Mouse (Mus musculus) pancreas, adult 10 weeks (tissue): Measurements from ENCODE around the gene Pkd2l1. TPM values are rescaled to one million over a fixed set of nuclear protein-coding genes. Genes with fewer than 3 reads are reported as not detected.

Source experiments
- polyA plus RNA-seq: library from polyadenylated mRNA; stranded (reverse); fragments of 350-450 nt; fragmentation: Illumina TruSeq; extraction: RNeasy Lipid Tissue Mini Kit (QIAGEN cat#74804); gene quantifications from one replicate; pipeline ENCODE4 v1.2.3, GENCODE M21; 2015; ENCODE audit warnings: low read depth, low replicate concordance; ENCODE audit not compliant: insufficient read depth

The Pkd2l1 gene
- not detected for polyA plus RNA-seq

DNA sequence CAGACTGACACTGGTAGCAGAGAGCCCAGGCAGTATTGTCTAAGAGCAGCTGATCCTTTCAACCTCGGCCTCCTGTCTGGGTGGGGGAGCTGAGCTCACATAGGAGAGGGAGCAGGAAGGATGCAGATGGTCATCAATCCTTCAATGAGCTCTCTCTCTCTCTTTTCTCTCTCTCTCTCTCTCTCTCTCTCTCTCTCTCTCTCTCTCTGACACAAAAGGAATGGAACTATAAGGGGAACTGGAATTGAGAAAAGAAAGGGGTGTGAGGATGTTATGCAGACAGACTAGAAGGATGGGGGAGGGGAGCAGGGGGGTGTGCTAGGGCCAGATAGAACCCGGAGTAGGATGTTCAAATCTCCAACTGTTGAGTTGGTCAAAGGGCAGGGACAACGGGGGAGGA, at the start of gene Pkd2l1:
Gene Pkd2l1, minus strand, starts transcription at position 101 of the 400 bp plus-strand sequence.

DNA sequence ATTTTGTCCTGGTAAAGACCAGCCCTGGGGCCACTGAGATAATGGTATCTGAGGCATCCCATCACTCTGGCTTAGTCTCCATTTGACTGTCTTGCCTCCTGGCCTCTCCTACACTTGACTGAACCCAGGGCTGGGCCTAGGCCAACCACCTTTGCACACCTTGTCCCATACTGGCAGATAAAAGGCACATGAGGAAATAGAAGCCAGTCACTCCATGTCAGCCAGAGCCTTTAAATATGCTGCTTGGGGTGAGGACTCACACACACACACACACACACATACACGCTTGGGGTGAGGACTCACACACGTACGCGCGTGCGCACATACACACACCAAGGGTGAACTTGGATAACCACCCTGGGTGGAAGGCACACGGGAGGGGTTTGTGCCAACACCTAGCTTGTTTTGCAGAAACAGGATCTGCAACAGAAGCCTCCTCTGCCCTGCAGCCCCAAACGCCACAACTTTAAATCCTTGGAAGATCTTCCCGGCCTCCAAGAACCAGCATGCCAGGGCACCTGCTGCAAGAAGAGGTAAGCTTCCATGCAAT, 10.8 kb upstream of the Pkd2l1 start, which contains the start of gene Scd3:
Gene Scd3, plus strand, starts transcription at position 255 of the 550 bp plus-strand sequence.

DNA sequence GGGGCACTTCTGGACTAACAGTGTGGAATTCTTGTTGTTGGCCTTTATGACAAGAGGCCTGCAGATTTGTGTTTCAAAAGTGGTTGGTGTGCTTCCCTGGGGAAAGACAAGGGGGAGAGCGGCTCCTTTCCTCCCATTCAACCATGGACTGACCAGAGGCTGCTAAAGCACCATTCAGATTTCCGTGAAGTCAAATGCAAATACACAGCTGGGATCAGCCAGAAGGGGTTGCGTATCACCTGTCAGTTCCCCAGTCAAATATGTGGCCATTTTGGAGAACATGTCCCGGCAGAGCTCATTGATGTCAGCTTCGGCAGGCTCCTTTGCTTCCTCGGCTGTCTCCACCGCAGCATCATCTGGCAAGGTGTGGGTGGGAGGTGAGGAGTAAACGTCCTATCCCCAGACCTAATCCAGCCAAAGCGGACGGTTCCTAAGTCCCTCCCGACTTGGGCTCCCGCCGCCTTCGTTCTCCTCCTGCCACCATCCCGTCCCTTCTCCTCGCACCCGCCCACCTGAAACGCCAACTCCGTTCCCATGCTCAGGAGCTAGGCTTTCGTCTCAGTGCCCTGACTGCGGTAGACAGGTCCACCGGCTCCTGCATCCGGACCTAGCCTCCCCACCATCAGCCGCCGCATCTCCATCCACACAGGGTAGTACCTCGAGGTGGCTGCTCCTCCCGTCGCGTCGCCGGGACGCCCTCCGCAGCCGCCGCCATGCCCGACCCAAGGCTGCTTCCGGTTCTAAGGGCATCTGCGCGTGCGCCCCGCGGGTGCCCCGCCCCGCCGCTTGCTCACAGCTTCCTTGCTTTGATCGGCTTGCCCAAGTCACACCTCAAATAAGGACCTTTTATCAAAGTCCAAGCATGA, 46.3 kb downstream of the Pkd2l1 start, which contains the start of gene Bloc1s2:
Gene Bloc1s2, minus strand, starts transcription at position 745 of the 866 bp plus-strand sequence.

DNA sequence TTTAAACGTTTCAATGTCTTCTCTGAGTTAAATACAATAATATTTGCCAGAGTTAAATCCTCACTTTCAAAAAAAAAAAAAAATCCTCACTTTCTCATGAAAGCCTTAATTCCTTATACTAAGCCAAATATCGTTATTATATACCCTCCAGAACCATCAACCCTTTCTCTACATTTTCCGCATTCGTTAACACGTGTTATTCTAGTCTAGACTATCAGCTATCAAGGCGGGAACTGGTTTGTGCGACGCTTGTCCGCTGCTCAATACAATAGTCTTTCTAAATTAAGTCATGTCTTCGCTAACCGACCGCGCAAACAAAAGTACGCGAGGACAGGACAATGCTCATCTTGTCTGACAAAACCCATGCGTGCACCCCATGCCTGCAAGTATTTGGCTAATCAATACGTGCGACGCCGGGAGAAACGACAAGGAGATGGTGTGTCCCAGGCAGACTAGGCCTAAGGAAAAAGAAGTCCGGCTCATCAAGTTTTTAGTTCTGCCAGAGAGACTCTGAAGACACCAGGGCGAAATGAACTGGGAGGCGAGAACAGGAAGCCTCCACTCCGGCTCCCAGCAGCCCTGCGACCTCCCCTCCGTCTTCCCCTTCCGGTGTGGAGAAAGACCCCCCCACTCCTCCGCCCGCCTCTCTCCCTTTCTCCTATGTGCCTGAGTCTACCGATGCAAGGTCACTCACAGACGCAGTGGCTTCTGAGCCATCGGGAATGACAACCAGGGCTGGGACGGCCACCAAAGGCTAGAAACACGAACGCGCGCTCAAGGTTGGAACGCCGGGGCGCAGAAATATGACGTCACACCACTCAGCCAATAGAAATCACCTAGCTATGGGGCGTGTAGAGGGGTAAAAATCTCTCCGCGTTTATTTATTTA, 56.9 kb downstream of the Pkd2l1 start, which contains the start of gene Cwf19l1:
Gene Cwf19l1, minus strand, starts transcription at position 805 of the 888 bp plus-strand sequence.

DNA sequence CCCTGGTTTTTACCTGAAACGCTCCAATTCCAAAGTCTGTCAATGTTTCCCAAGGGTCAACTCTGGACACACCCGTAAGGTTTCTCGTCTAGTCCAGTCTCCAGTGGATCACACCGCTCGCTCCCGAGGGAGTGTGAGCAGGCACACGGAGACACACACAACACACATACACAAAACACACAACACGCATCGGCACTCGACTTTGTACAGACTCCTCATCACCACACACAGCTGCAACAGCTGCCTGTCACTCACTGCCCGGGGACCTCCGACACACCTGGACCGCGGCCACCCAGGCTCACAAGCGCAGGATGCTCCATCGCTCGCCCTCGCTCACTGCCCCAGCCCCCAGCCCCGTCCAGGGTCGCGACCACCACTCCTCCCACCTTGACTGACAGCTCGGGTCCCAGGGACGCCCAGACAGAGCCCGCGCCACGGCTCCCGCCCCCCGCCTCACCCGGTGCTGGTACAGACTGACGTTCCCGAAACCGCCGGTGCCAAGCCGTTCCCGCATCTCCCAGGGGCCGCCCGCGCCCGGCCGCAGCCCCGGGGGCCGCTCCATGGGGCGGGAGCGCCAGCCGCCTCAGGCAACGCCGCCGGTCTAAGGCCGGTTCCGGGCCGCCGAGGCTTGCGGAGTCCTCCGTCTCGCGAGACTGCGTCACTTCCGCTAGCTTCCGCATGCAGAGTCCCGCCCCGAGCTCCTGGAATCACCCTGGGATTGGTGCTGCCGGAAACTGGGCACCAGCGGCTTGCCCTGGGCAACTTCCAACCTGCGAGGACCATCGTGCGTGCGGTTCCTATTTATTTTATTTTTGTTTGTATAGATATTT, 85.2 kb downstream of the Pkd2l1 start, which contains the start of gene Chuk:
Gene Chuk, minus strand, starts transcription at position 650 of the 830 bp plus-strand sequence.

Other genes starting within 250 kb of the Pkd2l1 start
- 16.4 TPM for gene Cpn1, start 205.9 kb downstream of the Pkd2l1 start, polyA plus RNA-seq
- not detected for gene Cyp2c23, start 163.2 kb downstream of the Pkd2l1 start, polyA plus RNA-seq
- gene Erlin1, start 122.7 kb downstream of the Pkd2l1 start, polyA plus RNA-seq: 5.2 TPM
- gene Chuk, start 85.0 kb downstream of the Pkd2l1 start, polyA plus RNA-seq: 24.8 TPM
- gene Cwf19l1, start 56.6 kb downstream of the Pkd2l1 start, polyA plus RNA-seq: 3.5 TPM
- 19.4 TPM for gene Bloc1s2, start 46.0 kb downstream of the Pkd2l1 start, polyA plus RNA-seq
- gene Scd3, start 10.8 kb upstream of the Pkd2l1 start, polyA plus RNA-seq: not detected
- 20.6 TPM for gene Scd2, start 101.2 kb upstream of the Pkd2l1 start, polyA plus RNA-seq
- gene Scd4, start 140.7 kb upstream of the Pkd2l1 start, polyA plus RNA-seq: 0.24 TPM
- gene Scd1, start 215.4 kb upstream of the Pkd2l1 start, polyA plus RNA-seq: 53.9 TPM